Mouse (Mus musculus) cerebellum, adult 2 months (tissue): ENCODE results near the gene Mau2.

Source experiments
- CTCF ChIP-seq: fragments of 200-500 bp; IDR thresholded peaks from 2 replicates; pipeline ENCODE4 v1.5.1; 2011; ENCODE audit warnings: low read depth, mild to moderate bottlenecking, control low read depth, low read length, moderate library complexity, borderline replicate concordance; ENCODE audit not compliant: insufficient read depth
- POLR2A ChIP-seq: fragments of 200-500 bp; IDR thresholded peaks from 2 replicates; pipeline ENCODE4 v1.6.1; 2011; ENCODE audit warnings: low read length, control low read depth, borderline replicate concordance; ENCODE audit not compliant: insufficient read depth

DNA sequence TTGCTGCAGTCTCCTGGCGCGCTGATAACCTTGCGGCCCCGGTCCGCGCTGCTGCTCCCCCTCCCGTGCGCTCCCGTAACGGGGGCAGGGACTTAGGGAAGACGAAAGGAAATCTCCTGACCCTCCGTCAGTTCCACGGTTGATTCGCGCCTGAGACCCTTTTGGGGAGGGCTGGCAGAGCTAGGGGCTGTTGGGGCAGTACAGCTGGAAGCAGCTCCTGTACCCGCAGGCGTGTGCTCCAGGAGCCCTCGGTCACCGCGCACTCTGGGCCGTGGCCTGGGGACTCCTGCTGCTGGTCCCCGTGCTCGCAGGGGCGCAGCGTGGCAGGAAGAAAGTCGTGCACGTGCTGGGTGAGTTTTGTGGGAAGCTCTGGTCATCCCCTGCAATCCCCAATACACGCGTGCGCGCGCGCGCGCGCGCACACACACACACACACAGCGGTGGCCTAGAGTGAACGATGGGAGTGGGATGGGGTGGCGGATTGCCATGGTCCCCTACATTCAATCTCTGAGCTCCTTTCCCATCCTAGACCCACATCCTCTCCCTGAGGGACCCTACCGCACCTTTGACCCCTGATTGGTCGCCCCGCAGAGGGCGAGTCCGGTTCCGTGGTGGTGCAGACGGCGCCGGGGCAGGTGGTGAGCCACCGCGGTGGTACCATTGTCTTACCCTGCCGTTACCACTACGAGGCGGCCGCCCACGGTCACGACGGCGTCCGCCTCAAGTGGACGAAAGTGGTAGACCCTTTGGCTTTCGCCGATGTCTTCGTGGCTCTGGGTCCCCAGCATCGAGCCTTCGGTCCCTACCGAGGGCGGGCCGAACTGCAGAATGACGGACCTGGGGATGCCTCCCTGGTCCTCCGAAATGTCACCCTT, 41.9 kb upstream of the Mau2 start:
- TF ChIP-seq CTCF (no peak), POLR2A (no peak)
